Mouse (Mus musculus): ENCODE data around the gene Gm527.

DNA sequence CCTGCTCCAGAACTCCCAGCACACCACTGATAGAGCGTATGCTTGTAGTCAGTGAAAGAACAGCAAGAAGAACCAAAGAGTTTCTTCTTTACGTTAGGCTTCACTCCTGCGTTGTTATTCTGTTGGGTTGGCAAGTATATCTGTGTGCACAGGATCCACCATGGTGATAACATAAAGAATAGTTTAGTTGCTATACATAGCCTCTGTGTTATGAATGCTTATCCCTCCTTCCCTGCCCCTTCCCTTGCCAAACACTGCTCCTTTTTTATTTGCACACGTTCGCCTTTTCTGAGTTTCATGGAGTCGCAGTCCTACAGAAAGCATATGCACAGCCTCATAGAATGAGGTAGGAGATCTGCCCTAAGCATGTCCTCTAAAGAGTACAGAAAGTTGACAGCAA, 54.4 kb downstream of the Gm527 start:
- TF ChIP-seq CTCF (IDR thresholded peaks at IDR 0.05; ENCODE audit: low read depth) (no peak), EP300 (optimal IDR thresholded peaks at IDR 0.05) (no peak)

All from stomach, postnatal 0 days (tissue).